Mouse (Mus musculus): Measurements from ENCODE around the gene Prkcd. TPM values are rescaled to one million over a fixed set of nuclear protein-coding genes. Genes with fewer than 3 reads are reported as not detected.
A peak's percentile ranks its signal among the peaks of the same experiment; 100 is the strongest.
"Not testable (repeated sequence)": the region's sequence is repeated elsewhere in the genome, so short reads cannot be mapped to it uniquely, and the experiment has no call there.

Gene Prkcd
- total RNA-seq, 2 experiments from 2014 or later: 10.9 to 18.6 TPM

DNA sequence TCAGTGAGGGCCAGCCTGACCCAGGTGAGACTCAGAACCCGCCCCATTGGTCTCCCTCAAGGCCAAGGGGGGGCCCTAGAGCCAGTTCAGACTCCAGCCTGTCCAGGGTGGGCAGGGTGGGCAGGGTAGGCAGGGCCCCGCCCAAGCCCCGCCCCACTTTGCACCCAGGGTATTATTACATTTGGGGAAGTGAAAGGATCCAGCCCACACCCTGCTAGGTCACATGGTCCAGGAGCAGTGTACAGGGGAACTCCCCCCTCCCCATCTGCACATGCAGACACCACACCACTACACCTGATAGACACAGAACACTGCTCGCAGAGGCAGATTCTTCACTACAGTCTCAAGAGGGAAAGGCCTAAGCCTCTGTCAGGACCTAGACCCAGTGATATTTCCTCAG is 18.3 kb downstream of the Prkcd start:
- no peak for DNase-seq

- DNase-seq: no peak
Measured at GRCm38 (mm10) chr14:30606817-30607216, 19.2 kb downstream of the Prkcd start.

- DNase-seq: no peak
Measured at GRCm38 (mm10) chr14:30597142-30597541, 28.9 kb downstream of the Prkcd start.

- no peak for DNase-seq
Measured at GRCm38 (mm10) chr14:30596407-30596806, 29.6 kb downstream of the Prkcd start.

- no peak for DNase-seq
Measured at GRCm38 (mm10) chr14:30595576-30596313, 30.3 kb downstream of the Prkcd start.

DNA sequence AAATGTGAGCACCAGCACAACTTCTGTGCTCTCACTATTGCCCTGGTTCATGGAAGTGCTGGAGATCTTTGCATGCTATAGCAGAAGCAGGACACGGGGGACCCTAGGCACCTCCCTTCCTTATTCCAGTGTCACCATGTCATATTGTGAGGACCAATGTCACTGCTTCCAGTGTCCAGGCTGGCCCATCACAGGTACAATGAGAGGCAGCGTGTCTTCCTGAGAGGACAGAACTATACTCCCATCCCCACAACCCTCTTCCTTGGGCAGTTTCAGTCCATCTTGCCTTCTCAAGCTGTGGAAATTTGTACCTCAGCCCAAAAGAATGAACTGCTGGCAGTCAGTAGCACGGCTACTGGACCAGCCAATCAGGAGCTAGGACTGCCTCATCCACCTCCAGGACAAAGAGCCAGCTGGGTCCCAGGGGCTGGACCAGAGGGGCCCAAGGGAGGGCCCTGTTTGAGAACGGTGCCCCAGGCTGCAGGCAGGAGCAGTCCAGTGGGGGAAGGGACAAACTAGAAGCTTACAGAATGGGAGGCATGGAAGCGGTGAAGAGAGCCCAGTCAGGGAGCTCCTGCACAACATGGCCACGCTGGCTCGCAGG is 31.8 kb downstream of the Prkcd start:
- peak; percentile 38 for DNase-seq

DNA sequence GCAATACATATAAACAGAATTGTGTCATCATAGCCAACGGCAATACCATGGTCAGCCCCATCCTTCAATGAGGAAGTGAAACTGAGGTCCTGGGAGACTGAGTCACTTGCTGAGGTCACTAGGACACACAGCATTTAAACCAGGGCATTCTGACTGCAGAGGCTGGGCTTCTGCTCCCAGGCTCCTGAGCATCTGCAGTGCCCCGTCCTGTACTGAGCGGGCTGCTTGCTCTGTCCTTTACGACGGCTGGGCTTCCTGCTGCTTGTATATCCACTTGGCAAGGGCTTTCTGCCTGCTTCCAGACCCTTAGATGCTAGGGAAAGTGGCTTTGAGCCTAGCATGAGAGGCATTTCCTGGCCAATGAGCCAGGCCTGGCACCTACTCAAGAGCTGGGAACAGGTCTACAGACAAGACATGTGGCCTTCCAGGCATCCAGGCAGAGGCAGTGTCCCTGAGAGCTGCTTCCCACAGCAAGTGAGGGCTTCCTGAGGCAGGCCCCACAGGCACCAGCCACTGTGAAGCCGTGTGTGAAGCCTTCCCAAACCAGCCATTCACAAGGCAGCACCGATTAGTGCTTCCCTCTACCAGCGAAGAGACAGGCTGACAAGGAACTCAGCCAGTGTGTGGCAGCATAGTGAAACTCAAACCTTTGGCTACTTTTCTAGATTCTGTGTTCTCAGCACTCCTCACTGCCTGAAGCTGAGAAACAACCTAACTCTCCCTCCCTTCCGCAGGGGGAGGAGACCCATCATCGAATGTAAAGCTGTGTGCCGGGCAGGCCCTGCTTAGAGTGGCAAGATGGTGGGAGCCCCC is 32.5 kb downstream of the Prkcd start:
- peak; percentile 81 for DNase-seq

DNA sequence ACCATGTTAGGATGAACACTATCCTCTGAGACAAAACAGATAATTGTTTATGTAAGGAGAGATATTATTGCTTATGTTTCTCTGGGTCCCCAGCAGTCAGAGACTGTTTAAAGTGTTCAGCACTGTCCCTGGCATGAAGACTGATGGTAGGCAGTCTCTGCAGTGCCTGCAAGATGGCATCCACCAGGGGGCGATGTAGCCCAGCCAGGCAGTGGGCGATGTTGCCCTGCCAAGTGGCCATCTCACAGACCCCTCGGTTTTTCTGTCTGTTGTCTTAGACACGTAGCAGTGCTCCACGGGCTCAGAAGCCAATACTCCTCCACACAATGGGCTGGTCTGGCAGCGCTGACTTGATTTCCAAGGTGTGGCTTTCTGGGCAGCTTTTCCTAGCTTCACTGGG is 34.6 kb downstream of the Prkcd start:
- DNase-seq: peak; percentile 94

GRCm38 (mm10) chr14:30590918-30591317 is 35.1 kb downstream of the Prkcd start:
- no peak for DNase-seq

DNA sequence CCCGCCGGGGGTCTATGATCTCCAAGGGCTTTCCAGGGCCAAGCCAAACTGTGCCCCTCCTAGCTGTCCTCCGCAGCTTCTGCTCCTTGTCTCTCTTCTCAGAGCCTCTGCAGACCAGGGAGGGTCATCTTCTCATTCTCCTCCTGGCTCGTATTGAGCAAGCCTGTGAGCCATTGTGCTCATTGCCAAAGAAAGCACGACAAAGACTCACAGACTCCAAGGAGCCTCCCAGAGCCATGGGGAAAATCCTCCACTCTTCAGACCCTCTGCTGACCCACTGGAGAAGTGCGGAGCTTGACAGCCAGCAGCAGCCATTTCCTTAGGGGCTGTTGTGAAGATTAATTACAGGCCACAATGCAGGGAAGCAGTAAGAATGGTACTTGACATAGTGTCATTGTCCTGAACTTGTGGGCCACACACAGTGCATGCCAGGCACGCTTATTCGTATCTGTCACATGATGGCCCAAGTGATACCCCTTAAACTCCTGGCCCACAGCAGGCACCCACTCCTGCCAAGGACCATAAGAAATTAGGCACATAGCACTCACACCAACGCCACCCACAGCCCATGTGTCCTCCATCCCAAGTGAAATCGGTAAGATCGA is 35.9 kb downstream of the Prkcd start:
- DNase-seq: no peak

GRCm38 (mm10) chr14:30586780-30587461 is 39.1 kb downstream of the Prkcd start:
- DNase-seq: no peak

GRCm38 (mm10) chr14:30585323-30585722 is 40.7 kb downstream of the Prkcd start:
- no peak for DNase-seq

DNA sequence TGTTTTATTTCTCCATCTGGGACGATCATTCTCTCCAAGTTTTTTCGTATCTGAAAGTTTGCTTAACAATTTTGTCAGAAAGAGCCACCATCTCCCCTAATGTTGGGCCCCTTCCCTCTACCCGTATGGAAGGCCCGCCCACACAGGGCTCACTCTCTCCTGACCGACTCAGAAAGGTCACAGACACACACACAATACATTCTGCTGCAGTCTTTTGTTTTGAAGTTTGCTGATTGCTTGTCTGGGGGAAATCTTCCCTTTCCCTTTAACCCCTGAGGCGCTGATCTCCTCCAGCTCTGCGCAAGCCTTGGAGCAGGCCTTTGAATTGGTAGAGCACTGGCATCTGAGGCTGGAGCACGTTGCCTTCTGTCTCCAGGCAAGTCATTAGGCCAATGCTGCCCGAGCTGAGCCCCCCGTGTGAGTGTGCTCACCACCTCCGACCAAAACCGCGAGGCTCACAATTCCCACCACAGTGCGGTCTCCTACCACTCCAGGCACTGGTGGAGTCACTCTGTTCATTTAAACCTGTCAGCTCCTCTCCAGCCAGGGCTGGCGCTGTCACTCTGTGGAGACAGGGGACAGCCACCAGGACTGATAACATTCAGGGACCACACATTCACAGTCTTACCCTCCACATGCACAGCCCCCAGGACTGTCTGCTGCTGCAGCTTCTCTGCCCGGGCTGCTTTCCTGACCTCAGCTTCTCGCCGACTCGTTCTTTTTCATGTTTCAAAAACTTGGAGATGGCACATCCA is 41.3 kb downstream of the Prkcd start:
- DNase-seq: no peak

DNA sequence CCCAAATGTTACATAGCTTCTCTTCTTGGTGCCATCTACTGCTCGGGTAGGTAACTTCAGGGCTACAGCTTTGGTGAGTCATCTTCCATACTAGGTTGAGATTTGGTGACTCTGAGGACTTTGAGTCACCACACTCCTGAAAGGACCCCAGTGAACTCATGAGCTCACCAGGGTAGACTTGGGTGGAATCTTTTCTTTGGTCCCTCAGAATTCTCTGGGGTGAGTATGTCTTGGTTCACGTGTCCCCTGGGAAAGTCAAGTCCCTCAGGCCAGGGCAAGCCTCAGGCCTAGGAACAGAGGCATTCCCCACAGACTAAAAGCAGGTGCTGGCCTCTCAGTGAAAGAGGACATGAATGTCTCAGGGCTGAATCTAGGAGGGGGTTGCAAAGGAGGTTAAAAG is 41.9 kb downstream of the Prkcd start:
- no peak for DNase-seq

DNA sequence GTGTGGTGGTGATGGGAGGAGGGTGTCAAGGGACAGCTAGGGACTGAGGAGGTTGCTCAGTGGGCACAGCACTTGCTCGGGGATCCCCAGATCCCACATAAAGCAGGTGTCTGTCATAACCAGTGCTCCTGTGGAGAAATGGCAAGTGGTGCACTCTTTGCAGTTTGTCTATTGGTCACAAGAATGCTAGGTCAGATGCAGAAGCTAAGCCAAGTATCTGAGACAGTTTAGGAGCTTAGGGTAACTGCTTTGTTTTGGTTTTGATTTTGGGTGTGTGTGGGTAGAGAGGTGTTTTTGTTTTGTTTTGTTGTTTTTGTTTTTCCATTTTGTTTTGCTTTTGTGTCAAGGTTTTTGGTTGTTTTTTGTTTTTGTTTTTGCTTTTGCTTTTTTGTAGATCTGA is 44.8 kb downstream of the Prkcd start:
- no peak for DNase-seq

DNA sequence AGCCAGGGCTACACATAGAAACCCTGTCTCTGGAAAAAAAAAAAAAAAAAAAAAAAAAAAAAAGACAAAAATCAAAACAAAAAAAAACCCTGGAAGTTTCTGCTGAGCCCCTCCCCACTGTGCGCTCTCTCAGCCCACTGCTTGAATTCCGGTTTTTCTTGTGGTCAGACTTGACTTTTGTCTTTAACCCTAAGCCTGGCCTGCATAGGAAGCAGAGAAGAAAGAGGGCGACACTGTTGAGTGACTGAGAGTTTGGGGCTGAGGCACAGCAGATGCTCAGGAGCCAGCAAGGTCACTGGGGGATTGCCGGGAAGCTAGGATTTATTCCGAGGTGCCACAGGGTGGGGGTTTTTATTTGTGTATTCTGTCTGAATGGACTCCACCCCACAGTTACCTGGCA is 46.1 kb downstream of the Prkcd start:
- DNase-seq: no peak

- no peak for DNase-seq
Measured at GRCm38 (mm10) chr14:30579180-30579579, 46.8 kb downstream of the Prkcd start.

- DNase-seq: not testable (repeated sequence)
Measured at GRCm38 (mm10) chr14:30577303-30578062, 48.5 kb downstream of the Prkcd start.

- DNase-seq: no peak
Measured at GRCm38 (mm10) chr14:30576260-30576659, 49.8 kb downstream of the Prkcd start.

DNA sequence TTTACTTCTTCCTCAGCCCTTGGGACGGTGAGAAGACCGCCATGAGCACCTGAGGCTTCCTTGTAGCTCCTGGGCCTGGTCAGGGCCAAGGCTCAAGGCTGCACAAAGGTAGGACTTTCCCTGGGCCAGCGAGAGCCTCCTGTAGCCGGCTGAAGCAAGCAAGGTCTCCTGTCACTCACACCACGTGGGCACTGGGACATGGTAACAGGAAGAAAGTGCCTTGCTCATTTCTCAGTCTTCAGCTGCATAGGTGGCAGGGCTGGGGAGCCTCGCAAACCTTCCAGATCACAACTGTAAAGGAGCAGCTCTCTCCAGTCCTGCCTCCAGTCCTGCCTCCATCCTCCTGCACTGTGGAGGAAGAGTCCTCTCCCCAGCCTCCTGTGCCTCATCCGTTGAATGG is 50.2 kb downstream of the Prkcd start:
- DNase-seq: no peak
